Mouse (Mus musculus): Measurements from ENCODE around the gene Fyn. TPM values are rescaled to one million over a fixed set of nuclear protein-coding genes. Genes with fewer than 3 reads are reported as not detected.
A peak's percentile ranks its signal among the peaks of the same experiment; 100 is the strongest.

The Fyn gene
- polyA plus RNA-seq, 1 experiment from 2014 or later, result 24.0 TPM

DNA sequence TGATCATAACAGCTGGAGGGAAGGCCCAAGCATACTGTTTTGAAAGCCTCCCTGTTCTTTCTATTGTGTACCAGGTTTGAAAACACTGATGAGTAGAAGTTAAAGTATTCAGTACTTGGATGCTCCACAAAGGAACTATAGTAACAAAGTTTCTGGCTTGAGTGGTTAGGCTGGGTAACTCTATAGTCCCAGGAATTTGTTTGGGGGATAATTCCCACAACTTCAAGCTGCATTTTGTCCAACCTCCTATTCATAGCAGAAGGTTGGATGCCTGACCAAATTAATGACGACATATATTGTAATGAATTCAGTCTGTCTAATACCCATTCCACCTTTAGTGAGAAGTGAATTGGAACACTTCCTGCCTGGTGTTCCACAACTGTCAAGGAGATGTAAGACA lies 22.7 kb upstream of the Fyn start:
- Histone ChIP-seq H3K27ac (no peak overlapping the region), H3K4me1 (replicated peaks) (no peaks in the 10 kb centered on the region), H3K9me3 (no peaks in the 10 kb centered on the region), H3K9ac (replicated peaks) (no peak overlapping the region), H3K4me2 (no peak overlapping the region), H3K36me3 (no peaks in the 10 kb centered on the region), H3K4me3 (replicated peaks) (no peak overlapping the region), H3K27me3 (no peaks in the 10 kb centered on the region)
- 59% methylated on average over 1 of the region's 1 CpGs for WGBS
- no peak for ATAC-seq (ENCODE audit: insufficient number of reproducible peaks, insufficient read depth, low FRiP score, low TSS enrichment, low read depth)

DNA sequence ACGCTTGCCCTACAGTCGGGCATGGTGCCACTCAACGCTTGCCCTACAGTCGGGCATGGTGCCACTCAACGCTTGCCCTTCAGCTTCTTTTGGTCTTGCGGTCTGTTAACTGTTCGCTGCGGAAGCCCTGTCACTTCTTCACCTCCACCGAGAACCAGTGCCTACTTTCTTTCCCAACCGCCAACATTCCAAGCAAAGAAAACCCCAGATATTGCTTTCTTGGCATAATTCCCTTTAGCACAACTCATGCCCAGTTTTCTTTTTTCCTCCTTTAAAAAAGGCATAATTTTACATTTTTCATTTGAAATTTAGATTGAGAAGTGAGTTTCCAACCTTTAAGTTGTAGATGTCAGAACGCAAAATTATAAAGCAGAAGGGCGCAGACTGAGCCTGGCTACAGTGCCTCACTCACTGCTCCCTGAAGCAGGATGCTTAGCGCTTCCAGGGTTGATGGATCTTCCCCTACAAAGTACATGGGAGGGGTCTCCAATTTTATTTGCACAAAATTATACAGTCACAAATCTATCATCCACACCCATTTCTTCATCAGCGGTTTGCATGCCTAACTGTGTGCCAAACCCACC lies 18.8 kb upstream of the Fyn start:
- Histone ChIP-seq H3K36me3 (no peaks in the 10 kb centered on the region), H3K27ac (no peak overlapping the region), H3K4me2 (no peak overlapping the region), H3K27me3 (no peaks in the 10 kb centered on the region), H3K4me1 (replicated peaks) (no peaks in the 10 kb centered on the region), H3K9ac (replicated peaks) (no peak overlapping the region), H3K9me3 (no peaks in the 10 kb centered on the region), H3K4me3 (replicated peaks) (no peak overlapping the region)
- WGBS, result 92% methylated on average over 14 of the region's 14 CpGs
- ATAC-seq (ENCODE audit: insufficient number of reproducible peaks, insufficient read depth, low FRiP score, low TSS enrichment, low read depth), result no peak

DNA sequence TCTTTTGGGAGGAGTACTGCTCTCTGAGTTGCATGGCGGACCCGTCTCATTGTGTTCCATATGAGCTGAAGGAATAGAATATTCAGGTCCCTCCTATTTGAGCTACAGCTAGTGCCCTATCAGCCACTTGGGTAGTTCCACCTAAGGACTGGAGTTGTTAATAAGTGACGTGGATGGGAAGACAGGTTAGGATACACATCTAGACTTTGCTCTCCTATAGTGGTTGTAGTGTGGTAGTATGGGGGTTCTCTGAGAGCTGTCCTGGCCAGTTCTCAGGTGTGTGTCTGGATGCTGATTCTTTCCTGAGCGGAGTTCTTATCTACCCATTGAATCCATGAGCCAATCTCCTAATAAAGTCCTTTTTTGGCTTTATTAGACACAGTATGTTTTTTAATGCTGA lies 4.5 kb upstream of the Fyn start:
- Histone ChIP-seq H3K27me3 (peaks cover 10% of the 10 kb centered on the region; the same call in 1 of the 2 replicates), H3K9me3 (no peaks in the 10 kb centered on the region), H3K4me2 (no peak overlapping the region), H3K27ac (no peak overlapping the region), H3K36me3 (no peaks in the 10 kb centered on the region), H3K9ac (replicated peaks) (no peak overlapping the region), H3K4me3 (replicated peaks) (no peak overlapping the region), H3K4me1 (replicated peaks) (0 out of 2 replicates have a peak, but pooled peaks cover 5% of the 10 kb centered on the region)
- ATAC-seq (ENCODE audit: insufficient number of reproducible peaks, insufficient read depth, low FRiP score, low TSS enrichment, low read depth), result no peak
- 90% methylated on average over 4 of the region's 4 CpGs for WGBS

DNA sequence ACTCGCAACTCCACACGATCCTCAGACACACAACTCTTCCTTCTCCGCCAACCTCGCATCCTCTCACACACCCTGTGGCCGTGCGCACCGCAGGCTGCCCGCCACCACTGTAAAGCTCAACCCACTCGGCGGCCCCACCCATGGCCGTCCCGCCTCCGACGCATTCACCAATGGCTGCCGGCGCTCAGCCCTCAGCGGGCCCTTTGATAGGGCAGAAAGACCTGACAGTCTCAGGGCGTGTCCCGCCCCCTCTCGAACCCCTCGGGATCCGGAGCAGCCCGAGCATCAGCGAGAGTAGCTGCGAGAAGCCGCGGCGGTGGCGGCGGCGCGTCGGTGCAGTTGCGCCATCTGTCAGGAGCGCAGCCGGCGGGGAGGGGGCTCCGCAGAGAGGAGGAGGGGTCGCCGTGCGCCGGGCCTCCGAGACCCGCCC lies 862 bp downstream of the Fyn start:
- Histone ChIP-seq H3K4me2 (peak overlapping the region; percentile 84), H3K9ac (replicated peaks) (peak overlapping the region; percentile 91), H3K27me3 (peaks cover 11% of the 10 kb centered on the region; the same call in 1 of the 2 replicates), H3K4me3 (replicated peaks) (peak overlapping the region; percentile 88), H3K27ac (peak overlapping the region; percentile 88), H3K9me3 (no peaks in the 10 kb centered on the region), H3K36me3 (no peaks in the 10 kb centered on the region), H3K4me1 (replicated peaks) (peaks cover 29% of the 10 kb centered on the region)
- WGBS, result under 1% methylated on average over 43 of the region's 44 CpGs
- ATAC-seq (ENCODE audit: insufficient number of reproducible peaks, insufficient read depth, low FRiP score, low TSS enrichment, low read depth), result peak; percentile 99

DNA sequence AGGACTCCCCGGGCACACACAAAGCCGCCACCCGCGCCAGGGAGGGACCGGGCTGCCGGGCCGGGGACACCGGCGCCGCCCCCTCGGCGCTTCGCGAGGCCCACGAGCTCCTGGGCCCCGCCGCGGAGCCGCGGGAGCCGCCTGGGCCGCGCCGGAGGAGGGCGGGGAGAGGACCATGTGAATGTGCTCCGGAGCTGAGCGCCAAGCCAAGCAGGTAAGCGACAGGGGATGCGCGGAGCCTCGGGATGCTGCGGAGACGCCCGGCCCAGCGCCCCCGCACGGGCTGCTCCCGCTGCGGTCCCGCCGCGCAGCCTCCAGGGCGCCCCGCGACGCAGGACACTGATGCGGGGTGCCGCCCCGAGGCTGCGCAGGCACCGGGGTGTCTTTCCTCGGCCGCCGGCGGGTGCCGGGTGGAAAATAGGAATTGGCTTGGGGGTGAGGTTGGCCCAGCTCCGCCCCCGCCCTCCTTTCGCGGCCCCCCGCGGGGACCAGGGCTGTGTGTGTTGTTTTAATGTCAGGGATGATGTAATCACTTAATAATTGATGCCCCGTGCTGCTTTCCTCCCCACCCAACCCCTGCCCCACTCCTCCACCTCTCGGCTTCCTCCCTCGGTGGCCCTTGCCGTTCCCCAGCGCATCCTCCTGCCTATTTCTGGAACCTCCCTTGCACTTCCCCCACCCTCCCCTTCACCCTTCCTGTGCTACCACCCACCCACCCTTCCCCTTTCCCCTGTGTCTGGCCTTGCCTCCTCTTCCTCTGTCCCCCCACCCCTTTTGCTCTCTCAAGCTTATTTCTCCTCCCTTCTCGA lies 1.5 kb downstream of the Fyn start:
- H3K9me3 ChIP-seq, result no peaks in the 10 kb centered on the region
- ATAC-seq (ENCODE audit: insufficient number of reproducible peaks, insufficient read depth, low FRiP score, low TSS enrichment, low read depth), result peak; percentile 68
- H3K4me1 ChIP-seq (replicated peaks), result peaks cover 33% of the 10 kb centered on the region
- peak overlapping the region; percentile 84 for H3K4me2 ChIP-seq
- peak overlapping the region; percentile 88 for H3K4me3 ChIP-seq (replicated peaks)
- WGBS, result under 1% methylated on average over 53 of the region's 68 CpGs
- peaks cover 11% of the 10 kb centered on the region; the same call in 1 of the 2 replicates for H3K27me3 ChIP-seq
- H3K27ac ChIP-seq, result peak overlapping the region; percentile 88
- no peaks in the 10 kb centered on the region for H3K36me3 ChIP-seq
- H3K9ac ChIP-seq (replicated peaks), result peak overlapping the region; percentile 91

DNA sequence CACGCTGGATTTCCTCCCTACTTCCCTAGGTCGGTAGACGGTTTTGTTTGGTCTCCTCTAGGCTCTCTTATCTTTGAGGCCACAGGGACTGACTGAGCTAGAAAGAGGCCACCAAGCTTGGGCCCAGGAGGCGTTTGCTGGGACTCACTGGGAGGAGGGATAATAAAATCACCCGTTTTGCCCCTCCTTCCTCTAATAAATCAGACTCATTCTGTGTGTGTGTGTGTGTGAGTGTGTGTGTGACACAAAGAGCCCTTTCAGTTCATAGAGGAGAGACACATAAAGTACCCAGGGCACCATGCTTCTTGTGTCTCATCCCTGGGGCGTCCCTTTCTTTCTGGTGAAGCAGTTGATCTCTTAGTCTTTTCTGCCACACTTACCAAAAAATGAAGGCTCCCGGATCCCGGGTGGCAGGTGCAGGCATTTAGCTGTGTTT lies 2.1 kb downstream of the Fyn start:
- no peak overlapping the region for H3K27ac ChIP-seq
- no peak for ATAC-seq (ENCODE audit: insufficient number of reproducible peaks, insufficient read depth, low FRiP score, low TSS enrichment, low read depth)
- WGBS, result 8% methylated on average over 8 of the region's 8 CpGs

DNA sequence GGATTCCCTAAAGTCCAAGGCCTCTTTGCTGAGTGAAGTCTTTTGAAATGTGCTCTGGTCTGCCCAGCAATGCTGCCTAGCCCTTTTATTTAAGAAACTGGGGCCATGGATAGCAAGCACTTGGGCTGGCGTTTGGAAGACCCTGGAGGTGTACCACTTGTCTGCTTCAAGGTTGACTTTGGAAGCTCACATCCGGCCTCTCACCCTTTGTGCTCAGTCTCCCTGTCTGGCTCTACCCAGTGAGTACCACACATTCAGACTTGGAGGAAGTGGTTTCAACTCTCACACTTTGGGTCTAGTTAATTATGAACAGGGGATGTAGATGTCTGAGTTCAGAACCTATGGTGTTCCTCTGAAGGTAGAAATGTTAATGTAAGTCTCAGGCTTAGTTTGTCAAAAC lies 2.8 kb downstream of the Fyn start:
- Histone ChIP-seq H3K9me3 (no peaks in the 10 kb centered on the region), H3K27me3 (peaks cover 11% of the 10 kb centered on the region; the same call in 1 of the 2 replicates), H3K4me1 (replicated peaks) (peaks cover 42% of the 10 kb centered on the region), H3K4me3 (replicated peaks) (peak overlapping the region; percentile 88), H3K4me2 (peak overlapping the region; percentile 84), H3K36me3 (no peaks in the 10 kb centered on the region), H3K9ac (replicated peaks) (no peak overlapping the region; the same call in 1 of the 2 replicates), H3K27ac (no peak overlapping the region)
- no peak for ATAC-seq (ENCODE audit: insufficient number of reproducible peaks, insufficient read depth, low FRiP score, low TSS enrichment, low read depth)
- 70% methylated on average over 2 of the region's 2 CpGs for WGBS

More for the DNA sequence above, 2.1 kb downstream of the Fyn start:
- Histone ChIP-seq H3K4me3 (replicated peaks) (peak overlapping the region; percentile 88), H3K4me2 (peak overlapping the region; percentile 84), H3K27me3 (peaks cover 11% of the 10 kb centered on the region; the same call in 1 of the 2 replicates), H3K9ac (replicated peaks) (peak overlapping the region; percentile 91; the same call in 1 of the 2 replicates), H3K36me3 (no peaks in the 10 kb centered on the region), H3K9me3 (no peaks in the 10 kb centered on the region), H3K4me1 (replicated peaks) (peaks cover 35% of the 10 kb centered on the region)

DNA sequence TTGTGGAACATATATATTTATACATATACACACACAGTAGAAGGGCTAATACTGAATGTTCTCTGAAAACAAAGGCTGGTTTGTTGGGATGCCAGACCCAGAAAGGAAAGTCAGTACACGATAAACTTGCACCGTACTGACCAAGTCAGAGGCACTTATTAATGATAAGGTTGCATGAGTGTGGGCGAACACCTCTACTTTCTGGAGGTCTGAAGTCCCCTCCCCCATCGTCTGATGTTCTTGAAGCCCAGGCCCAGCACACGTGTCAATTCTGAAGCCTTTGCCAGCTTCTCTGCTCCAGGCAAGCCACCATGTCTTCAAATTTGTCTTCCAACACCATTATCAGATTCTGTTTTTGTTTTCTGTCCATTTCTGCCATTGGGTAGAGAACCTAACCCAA lies 3.3 kb downstream of the Fyn start:
- no peak overlapping the region for H3K4me3 ChIP-seq (replicated peaks)
- ATAC-seq (ENCODE audit: insufficient number of reproducible peaks, insufficient read depth, low FRiP score, low TSS enrichment, low read depth), result no peak
- H3K27ac ChIP-seq, result no peak overlapping the region
- H3K4me1 ChIP-seq (replicated peaks), result peaks cover 47% of the 10 kb centered on the region
- H3K27me3 ChIP-seq, result peaks cover 10% of the 10 kb centered on the region; the same call in 1 of the 2 replicates
- no peaks in the 10 kb centered on the region for H3K36me3 ChIP-seq
- no peak overlapping the region for H3K9ac ChIP-seq (replicated peaks)
- WGBS, result 81% methylated on average over 5 of the region's 5 CpGs
- peak overlapping the region; percentile 84; the same call in 1 of the 2 replicates for H3K4me2 ChIP-seq
- H3K9me3 ChIP-seq, result no peaks in the 10 kb centered on the region

DNA sequence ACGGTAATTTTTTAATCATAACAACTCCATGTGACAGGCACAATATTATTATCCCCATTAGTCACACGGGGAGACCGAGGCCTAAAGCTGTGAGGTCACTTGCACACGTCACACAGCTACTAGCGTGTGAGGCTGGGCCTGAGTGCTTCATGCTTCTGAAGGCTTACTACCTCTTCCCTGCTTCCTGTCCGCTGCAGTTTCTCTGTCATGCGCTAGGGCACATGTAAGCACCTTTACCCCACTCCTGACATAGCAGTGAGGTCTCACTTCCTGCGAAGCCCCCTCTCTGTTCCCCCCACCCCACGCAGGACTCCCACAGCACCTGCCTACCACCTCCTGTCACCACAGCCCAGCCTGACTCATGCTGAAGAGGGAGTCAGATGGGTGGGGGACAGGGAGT lies 8.0 kb downstream of the Fyn start:
- Histone ChIP-seq H3K4me2 (no peak overlapping the region), H3K4me3 (replicated peaks) (no peak overlapping the region), H3K36me3 (no peaks in the 10 kb centered on the region), H3K9me3 (no peaks in the 10 kb centered on the region), H3K27me3 (no peaks in the 10 kb centered on the region), H3K4me1 (replicated peaks) (peaks cover 41% of the 10 kb centered on the region), H3K27ac (no peak overlapping the region), H3K9ac (replicated peaks) (no peak overlapping the region)
- ATAC-seq (ENCODE audit: insufficient number of reproducible peaks, insufficient read depth, low FRiP score, low TSS enrichment, low read depth), result no peak
- WGBS, result 67% methylated on average over 9 of the region's 9 CpGs

DNA sequence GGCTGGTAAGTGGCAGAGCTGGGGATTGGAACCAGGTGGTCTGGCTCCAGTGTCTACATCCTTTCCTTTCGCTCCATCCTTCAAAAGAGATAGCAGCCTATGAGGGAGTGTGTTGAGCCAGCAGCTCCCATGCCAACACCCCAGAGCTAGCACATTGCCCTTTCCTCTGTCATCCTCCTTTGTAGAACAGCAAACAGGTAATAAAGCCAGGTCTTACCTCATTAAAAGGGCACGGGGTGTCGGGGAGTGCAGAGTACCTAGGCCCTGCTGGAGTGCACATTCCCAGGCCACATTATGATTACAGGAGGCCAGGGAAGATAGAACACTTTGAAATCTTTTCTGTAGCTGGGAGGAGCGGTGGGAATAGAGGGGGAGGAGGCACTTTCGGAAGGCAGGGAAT lies 8.6 kb downstream of the Fyn start:
- H3K4me1 ChIP-seq (replicated peaks), result peaks cover 36% of the 10 kb centered on the region
- no peak overlapping the region for H3K9ac ChIP-seq (replicated peaks)
- H3K4me3 ChIP-seq (replicated peaks), result no peak overlapping the region
- no peaks in the 10 kb centered on the region for H3K27me3 ChIP-seq
- no peaks in the 10 kb centered on the region for H3K9me3 ChIP-seq
- no peak for ATAC-seq (ENCODE audit: insufficient number of reproducible peaks, insufficient read depth, low FRiP score, low TSS enrichment, low read depth)
- WGBS, result 33% methylated on average over 5 of the region's 5 CpGs
- H3K36me3 ChIP-seq, result no peaks in the 10 kb centered on the region
- no peak overlapping the region for H3K4me2 ChIP-seq
- H3K27ac ChIP-seq, result no peak overlapping the region

DNA sequence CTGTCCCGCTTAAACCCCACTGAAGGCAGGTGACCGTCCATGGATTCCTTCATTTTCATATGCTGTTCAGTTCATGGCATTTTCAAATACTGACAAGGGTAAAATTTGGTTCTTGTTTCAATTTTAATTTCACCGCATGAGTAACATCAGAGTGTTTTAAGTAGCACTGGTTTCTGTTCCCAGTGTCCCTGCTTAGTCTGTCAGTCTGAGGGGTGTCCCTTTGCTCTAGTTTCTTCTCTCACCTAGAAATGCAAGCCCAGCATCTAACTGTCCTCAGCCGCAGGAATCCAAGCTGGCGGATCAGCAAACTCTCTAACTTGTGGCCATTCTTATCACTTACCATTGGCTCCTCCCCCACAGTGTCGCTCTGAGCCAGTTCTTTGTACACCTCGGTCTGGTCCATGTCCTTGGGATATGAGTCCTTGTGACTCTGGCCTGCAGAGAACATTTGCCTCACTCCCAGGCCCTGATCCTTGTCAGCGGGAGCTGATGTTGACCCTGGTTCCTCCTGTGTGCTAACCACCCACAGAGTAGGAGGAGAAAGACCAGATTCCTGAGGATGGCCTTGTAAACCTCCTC lies 9.5 kb downstream of the Fyn start:
- 85% methylated on average over 8 of the region's 8 CpGs for WGBS
- no peak for ATAC-seq (ENCODE audit: insufficient number of reproducible peaks, insufficient read depth, low FRiP score, low TSS enrichment, low read depth)
- no peak overlapping the region for H3K4me3 ChIP-seq (replicated peaks)

More for the DNA sequence above, 9.5 kb downstream of the Fyn start:
- no peak overlapping the region for H3K4me2 ChIP-seq
- H3K27ac ChIP-seq, result no peak overlapping the region
- no peak overlapping the region for H3K9ac ChIP-seq (replicated peaks)
- H3K9me3 ChIP-seq, result no peaks in the 10 kb centered on the region
- no peaks in the 10 kb centered on the region for H3K36me3 ChIP-seq
- H3K27me3 ChIP-seq, result no peaks in the 10 kb centered on the region
- H3K4me1 ChIP-seq (replicated peaks), result peaks cover 36% of the 10 kb centered on the region

Measured in limb, embryonic 12.5 days (tissue).